Mouse (Mus musculus): Measurements from ENCODE around the gene Aldh3a1. TPM values are rescaled to one million over a fixed set of nuclear protein-coding genes. Genes with fewer than 3 reads are reported as not detected.

Gene Aldh3a1
- polyA plus RNA-seq, 1 experiment from 2014 or later, result not detected

GRCm38 (mm10) chr11:61202186-61202585 is 5.2 kb upstream of the Aldh3a1 start:
- Histone ChIP-seq H3K27me3 (ENCODE audit: control insufficient read depth, insufficient read depth, low read length) (no peaks in the 10 kb centered on the region; the same call in 1 of the 2 replicates), H3K27ac (ENCODE audit: low read depth, low read length) (no peak overlapping the region), H3K36me3 (ENCODE audit: control insufficient read depth, insufficient read depth, low read length) (no peaks in the 10 kb centered on the region), H3K4me2 (no peak overlapping the region), H3K9ac (ENCODE audit: low read depth, low read length) (no peak overlapping the region), H3K9me3 (replicated peaks; ENCODE audit: control insufficient read depth, low read length) (no peaks in the 10 kb centered on the region), H3K4me3 (ENCODE audit: low read depth, low read length) (no peak overlapping the region), H3K4me1 (ENCODE audit: control insufficient read depth, insufficient read depth, low read length) (no peaks in the 10 kb centered on the region)
- 73% methylated on average over 6 of the region's 6 CpGs for WGBS (ENCODE audit: insufficient replicate concordance)
- no peak for ATAC-seq (replicated peaks; ENCODE audit: insufficient number of reproducible peaks, low FRiP score, low TSS enrichment)

- no peak for ATAC-seq (replicated peaks; ENCODE audit: insufficient number of reproducible peaks, low FRiP score, low TSS enrichment)
- H3K36me3 ChIP-seq (ENCODE audit: control insufficient read depth, insufficient read depth, low read length), result no peaks in the 10 kb centered on the region
- no peak overlapping the region for H3K9ac ChIP-seq (ENCODE audit: low read depth, low read length)
- H3K4me1 ChIP-seq (ENCODE audit: control insufficient read depth, insufficient read depth, low read length), result no peaks in the 10 kb centered on the region
- H3K4me3 ChIP-seq (ENCODE audit: low read depth, low read length), result no peak overlapping the region
- no peak overlapping the region for H3K27ac ChIP-seq (ENCODE audit: low read depth, low read length)
- no peaks in the 10 kb centered on the region; the same call in 1 of the 2 replicates for H3K27me3 ChIP-seq (ENCODE audit: control insufficient read depth, insufficient read depth, low read length)
- WGBS (ENCODE audit: insufficient replicate concordance), result 72% methylated on average over 2 of the region's 2 CpGs
- H3K9me3 ChIP-seq (replicated peaks; ENCODE audit: control insufficient read depth, low read length), result no peaks in the 10 kb centered on the region
- H3K4me2 ChIP-seq, result no peak overlapping the region
Observed at GRCm38 (mm10) chr11:61202810-61203209, 4.5 kb upstream of the Aldh3a1 start.

GRCm38 (mm10) chr11:61205167-61205950 is 2.0 kb upstream of the Aldh3a1 start:
- H3K36me3 ChIP-seq (ENCODE audit: control insufficient read depth, insufficient read depth, low read length), result no peaks in the 10 kb centered on the region
- H3K27me3 ChIP-seq (ENCODE audit: control insufficient read depth, insufficient read depth, low read length), result peaks cover 3% of the 10 kb centered on the region; the same call in 1 of the 2 replicates
- WGBS (ENCODE audit: insufficient replicate concordance), result 90% methylated on average over 9 of the region's 10 CpGs
- H3K4me3 ChIP-seq (ENCODE audit: low read depth, low read length), result no peak overlapping the region
- H3K9ac ChIP-seq (ENCODE audit: low read depth, low read length), result no peak overlapping the region
- ATAC-seq (replicated peaks; ENCODE audit: insufficient number of reproducible peaks, low FRiP score, low TSS enrichment), result no peak
- no peak overlapping the region for H3K27ac ChIP-seq (ENCODE audit: low read depth, low read length)
- H3K4me1 ChIP-seq (ENCODE audit: control insufficient read depth, insufficient read depth, low read length), result no peaks in the 10 kb centered on the region
- no peaks in the 10 kb centered on the region for H3K9me3 ChIP-seq (replicated peaks; ENCODE audit: control insufficient read depth, low read length)
- H3K4me2 ChIP-seq, result no peak overlapping the region

- H3K9ac ChIP-seq (ENCODE audit: low read depth, low read length), result no peak overlapping the region
- 95% methylated on average over 3 of the region's 3 CpGs for WGBS (ENCODE audit: insufficient replicate concordance)
- no peak overlapping the region for H3K4me3 ChIP-seq (ENCODE audit: low read depth, low read length)
- no peak overlapping the region for H3K4me2 ChIP-seq
- no peaks in the 10 kb centered on the region for H3K4me1 ChIP-seq (ENCODE audit: control insufficient read depth, insufficient read depth, low read length)
- no peak overlapping the region for H3K27ac ChIP-seq (ENCODE audit: low read depth, low read length)
- H3K27me3 ChIP-seq (ENCODE audit: control insufficient read depth, insufficient read depth, low read length), result peaks cover 7% of the 10 kb centered on the region
- no peaks in the 10 kb centered on the region for H3K36me3 ChIP-seq (ENCODE audit: control insufficient read depth, insufficient read depth, low read length)
- no peaks in the 10 kb centered on the region for H3K9me3 ChIP-seq (replicated peaks; ENCODE audit: control insufficient read depth, low read length)
- no peak for ATAC-seq (replicated peaks; ENCODE audit: insufficient number of reproducible peaks, low FRiP score, low TSS enrichment)
Observed at GRCm38 (mm10) chr11:61206136-61206535, 1.2 kb upstream of the Aldh3a1 start.

- Histone ChIP-seq H3K9ac (ENCODE audit: low read depth, low read length) (no peak overlapping the region), H3K27me3 (ENCODE audit: control insufficient read depth, insufficient read depth, low read length) (peaks cover 29% of the 10 kb centered on the region), H3K36me3 (ENCODE audit: control insufficient read depth, insufficient read depth, low read length) (no peaks in the 10 kb centered on the region), H3K27ac (ENCODE audit: low read depth, low read length) (no peak overlapping the region), H3K4me2 (no peak overlapping the region), H3K9me3 (replicated peaks; ENCODE audit: control insufficient read depth, low read length) (no peaks in the 10 kb centered on the region), H3K4me1 (ENCODE audit: control insufficient read depth, insufficient read depth, low read length) (no peaks in the 10 kb centered on the region), H3K4me3 (ENCODE audit: low read depth, low read length) (no peak overlapping the region)
- ATAC-seq (replicated peaks; ENCODE audit: insufficient number of reproducible peaks, low FRiP score, low TSS enrichment), result no peak
- 81% methylated on average over 10 of the region's 10 CpGs for WGBS (ENCODE audit: insufficient replicate concordance)
Observed at GRCm38 (mm10) chr11:61208316-61208715, 979 bp downstream of the Aldh3a1 start.

- H3K27me3 ChIP-seq (ENCODE audit: control insufficient read depth, insufficient read depth, low read length), result peaks cover 37% of the 10 kb centered on the region
- H3K4me1 ChIP-seq (ENCODE audit: control insufficient read depth, insufficient read depth, low read length), result no peaks in the 10 kb centered on the region
- no peak overlapping the region for H3K4me2 ChIP-seq
- H3K27ac ChIP-seq (ENCODE audit: low read depth, low read length), result no peak overlapping the region
- no peak for ATAC-seq (replicated peaks; ENCODE audit: insufficient number of reproducible peaks, low FRiP score, low TSS enrichment)
- H3K4me3 ChIP-seq (ENCODE audit: low read depth, low read length), result no peak overlapping the region
- WGBS (ENCODE audit: insufficient replicate concordance), result 33% methylated on average over 20 of the region's 20 CpGs
- no peaks in the 10 kb centered on the region for H3K9me3 ChIP-seq (replicated peaks; ENCODE audit: control insufficient read depth, low read length)
- H3K9ac ChIP-seq (ENCODE audit: low read depth, low read length), result no peak overlapping the region
- H3K36me3 ChIP-seq (ENCODE audit: control insufficient read depth, insufficient read depth, low read length), result no peaks in the 10 kb centered on the region
Observed at GRCm38 (mm10) chr11:61212102-61212501, 4.8 kb downstream of the Aldh3a1 start.

GRCm38 (mm10) chr11:61215936-61216335 is 8.6 kb downstream of the Aldh3a1 start:
- no peaks in the 10 kb centered on the region for H3K36me3 ChIP-seq (ENCODE audit: control insufficient read depth, insufficient read depth, low read length)
- ATAC-seq (replicated peaks; ENCODE audit: insufficient number of reproducible peaks, low FRiP score, low TSS enrichment), result no peak
- peaks cover 32% of the 10 kb centered on the region for H3K27me3 ChIP-seq (ENCODE audit: control insufficient read depth, insufficient read depth, low read length)
- no peak overlapping the region for H3K4me3 ChIP-seq (ENCODE audit: low read depth, low read length)
- no peaks in the 10 kb centered on the region for H3K9me3 ChIP-seq (replicated peaks; ENCODE audit: control insufficient read depth, low read length)
- H3K9ac ChIP-seq (ENCODE audit: low read depth, low read length), result no peak overlapping the region
- 84% methylated on average over 3 of the region's 3 CpGs for WGBS (ENCODE audit: insufficient replicate concordance)
- H3K4me2 ChIP-seq, result no peak overlapping the region
- no peak overlapping the region for H3K27ac ChIP-seq (ENCODE audit: low read depth, low read length)
- no peaks in the 10 kb centered on the region for H3K4me1 ChIP-seq (ENCODE audit: control insufficient read depth, insufficient read depth, low read length)

GRCm38 (mm10) chr11:61220156-61220881 is 13.0 kb downstream of the Aldh3a1 start:
- 55% methylated on average over 9 of the region's 9 CpGs for WGBS (ENCODE audit: insufficient replicate concordance)
- H3K9ac ChIP-seq (ENCODE audit: low read depth, low read length), result no peak overlapping the region
- no peaks in the 10 kb centered on the region for H3K9me3 ChIP-seq (replicated peaks; ENCODE audit: control insufficient read depth, low read length)
- H3K4me2 ChIP-seq, result no peak overlapping the region
- peaks cover 12% of the 10 kb centered on the region; the same call in 1 of the 2 replicates for H3K4me1 ChIP-seq (ENCODE audit: control insufficient read depth, insufficient read depth, low read length)
- no peaks in the 10 kb centered on the region for H3K36me3 ChIP-seq (ENCODE audit: control insufficient read depth, insufficient read depth, low read length)
- ATAC-seq (replicated peaks; ENCODE audit: insufficient number of reproducible peaks, low FRiP score, low TSS enrichment), result no peak
- no peaks in the 10 kb centered on the region for H3K27me3 ChIP-seq (ENCODE audit: control insufficient read depth, insufficient read depth, low read length)
- no peak overlapping the region for H3K4me3 ChIP-seq (ENCODE audit: low read depth, low read length)
- no peak overlapping the region for H3K27ac ChIP-seq (ENCODE audit: low read depth, low read length)
